Mouse (Mus musculus): ENCODE results near the gene Kdm5b. TPM values are rescaled to one million over a fixed set of nuclear protein-coding genes. Genes with fewer than 3 reads are reported as not detected.

Gene Kdm5b
- polyA plus RNA-seq, 1 experiment = 70.8 TPM

GRCm38 (mm10) chr1:134552396-134552795, 7.6 kb upstream of the Kdm5b start:
- TF ChIP-seq CTCF (IDR thresholded peaks at IDR 0.05; ENCODE audit: borderline replicate concordance, extremely low read depth, insufficient read depth, insufficient read length) = no peak
- no peak for TF ChIP-seq POLR2A (IDR thresholded peaks at IDR 0.05; ENCODE audit: borderline replicate concordance, extremely low read depth, insufficient read depth, insufficient read length, poor library complexity, severe bottlenecking)
- no peak for DNase-seq (ENCODE audit: low read depth)

DNA sequence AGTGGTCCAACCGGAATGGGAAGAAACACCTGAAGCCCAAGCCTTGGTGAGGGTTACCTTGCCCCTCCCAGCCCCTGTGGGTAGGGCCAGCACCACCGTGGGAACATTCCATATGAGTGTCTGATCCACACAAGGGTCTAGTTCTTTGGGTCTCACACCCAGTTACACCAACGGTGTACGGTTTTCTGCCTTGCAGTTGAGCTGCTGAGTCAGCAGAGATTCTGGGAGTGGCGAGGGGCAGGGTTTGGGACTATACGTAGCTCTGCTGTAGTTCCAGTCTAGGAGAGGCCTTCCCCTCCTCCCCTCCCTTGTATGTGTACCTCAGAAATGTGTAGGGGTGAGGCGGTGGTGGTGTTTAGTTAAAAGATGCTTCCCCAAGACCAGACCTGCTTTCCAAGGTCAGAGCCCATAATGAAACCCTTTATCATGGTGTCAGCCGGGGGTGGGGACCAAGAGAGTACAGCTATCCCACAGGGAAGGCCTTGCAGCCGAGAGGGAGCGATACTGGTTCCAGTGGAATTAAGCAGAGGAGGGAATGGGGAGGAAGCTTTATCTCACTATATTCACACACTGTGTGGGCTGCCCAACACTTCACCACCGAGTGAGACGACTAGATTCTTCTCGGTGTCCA, 4.6 kb upstream of the Kdm5b start:
- no peak for DNase-seq (ENCODE audit: low read depth)
- no peak for TF ChIP-seq POLR2A (IDR thresholded peaks at IDR 0.05; ENCODE audit: borderline replicate concordance, extremely low read depth, insufficient read depth, insufficient read length, poor library complexity, severe bottlenecking)
- TF ChIP-seq CTCF (IDR thresholded peaks at IDR 0.05; ENCODE audit: borderline replicate concordance, extremely low read depth, insufficient read depth, insufficient read length) = no peak

- peak; percentile 76 for DNase-seq (ENCODE audit: low read depth)
- TF ChIP-seq CTCF (IDR thresholded peaks at IDR 0.05; ENCODE audit: borderline replicate concordance, extremely low read depth, insufficient read depth, insufficient read length) (no peak), POLR2A (IDR thresholded peaks at IDR 0.05; ENCODE audit: borderline replicate concordance, extremely low read depth, insufficient read depth, insufficient read length, poor library complexity, severe bottlenecking) (no peak)
Observed at GRCm38 (mm10) chr1:134555871-134556670, 3.9 kb upstream of the Kdm5b start.

- peak; percentile 98 for DNase-seq (ENCODE audit: low read depth)
- peak; percentile 91; the same call in 1 of the 2 replicates for TF ChIP-seq POLR2A (IDR thresholded peaks at IDR 0.05; ENCODE audit: borderline replicate concordance, extremely low read depth, insufficient read depth, insufficient read length, poor library complexity, severe bottlenecking)
- no peak for TF ChIP-seq CTCF (IDR thresholded peaks at IDR 0.05; ENCODE audit: borderline replicate concordance, extremely low read depth, insufficient read depth, insufficient read length)
Observed at GRCm38 (mm10) chr1:134556671-134557218, 3.2 kb upstream of the Kdm5b start.

DNA sequence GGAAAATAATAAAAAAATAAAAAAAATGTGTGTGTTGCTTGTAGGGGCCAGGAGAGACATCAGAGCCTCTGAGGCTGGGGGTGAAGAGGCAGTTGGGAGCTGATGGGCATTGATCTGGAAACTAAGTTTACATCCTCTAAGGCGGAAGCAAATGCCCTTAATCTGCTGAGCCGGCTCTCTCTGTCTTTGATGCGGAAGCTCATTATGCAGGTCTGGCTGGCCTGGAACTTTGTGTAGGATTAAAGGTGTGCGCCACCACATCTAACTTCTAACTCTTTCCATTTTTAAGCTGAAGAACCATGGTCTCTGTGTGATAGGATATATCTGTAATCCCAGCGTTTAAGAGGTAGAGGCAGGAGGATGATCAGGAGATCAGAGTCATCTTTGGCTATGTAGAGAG, 1.5 kb upstream of the Kdm5b start:
- TF ChIP-seq CTCF (IDR thresholded peaks at IDR 0.05; ENCODE audit: borderline replicate concordance, extremely low read depth, insufficient read depth, insufficient read length) (no peak), POLR2A (IDR thresholded peaks at IDR 0.05; ENCODE audit: borderline replicate concordance, extremely low read depth, insufficient read depth, insufficient read length, poor library complexity, severe bottlenecking) (no peak)
- no peak for DNase-seq (ENCODE audit: low read depth)

GRCm38 (mm10) chr1:134559226-134559625, 745 bp upstream of the Kdm5b start:
- no peak for TF ChIP-seq POLR2A (IDR thresholded peaks at IDR 0.05; ENCODE audit: borderline replicate concordance, extremely low read depth, insufficient read depth, insufficient read length, poor library complexity, severe bottlenecking)
- TF ChIP-seq CTCF (IDR thresholded peaks at IDR 0.05; ENCODE audit: borderline replicate concordance, extremely low read depth, insufficient read depth, insufficient read length) = no peak
- DNase-seq (ENCODE audit: low read depth) = no peak

DNA sequence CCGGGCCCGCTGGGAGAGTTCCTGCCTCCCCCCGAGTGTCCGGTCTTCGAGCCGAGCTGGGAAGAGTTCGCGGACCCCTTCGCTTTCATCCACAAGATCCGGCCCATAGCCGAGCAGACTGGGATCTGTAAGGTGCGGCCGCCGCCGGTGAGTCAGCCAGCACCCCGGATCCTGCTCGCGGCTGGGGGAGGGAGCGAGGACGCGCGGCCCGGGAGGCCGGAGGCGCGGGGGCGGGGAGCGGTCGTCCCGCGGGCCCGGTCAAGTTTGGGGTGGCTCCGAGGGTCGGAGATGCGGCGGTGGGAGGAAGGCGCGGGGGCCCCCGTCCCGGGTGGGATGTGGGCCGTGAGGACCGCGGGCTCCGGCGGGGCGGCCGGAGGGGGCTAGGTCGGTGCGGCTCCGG, 425 bp downstream of the Kdm5b start:
- TF ChIP-seq POLR2A (IDR thresholded peaks at IDR 0.05; ENCODE audit: borderline replicate concordance, extremely low read depth, insufficient read depth, insufficient read length, poor library complexity, severe bottlenecking) (no peak), CTCF (IDR thresholded peaks at IDR 0.05; ENCODE audit: borderline replicate concordance, extremely low read depth, insufficient read depth, insufficient read length) (no peak)
- DNase-seq (ENCODE audit: low read depth) = no peak

DNA sequence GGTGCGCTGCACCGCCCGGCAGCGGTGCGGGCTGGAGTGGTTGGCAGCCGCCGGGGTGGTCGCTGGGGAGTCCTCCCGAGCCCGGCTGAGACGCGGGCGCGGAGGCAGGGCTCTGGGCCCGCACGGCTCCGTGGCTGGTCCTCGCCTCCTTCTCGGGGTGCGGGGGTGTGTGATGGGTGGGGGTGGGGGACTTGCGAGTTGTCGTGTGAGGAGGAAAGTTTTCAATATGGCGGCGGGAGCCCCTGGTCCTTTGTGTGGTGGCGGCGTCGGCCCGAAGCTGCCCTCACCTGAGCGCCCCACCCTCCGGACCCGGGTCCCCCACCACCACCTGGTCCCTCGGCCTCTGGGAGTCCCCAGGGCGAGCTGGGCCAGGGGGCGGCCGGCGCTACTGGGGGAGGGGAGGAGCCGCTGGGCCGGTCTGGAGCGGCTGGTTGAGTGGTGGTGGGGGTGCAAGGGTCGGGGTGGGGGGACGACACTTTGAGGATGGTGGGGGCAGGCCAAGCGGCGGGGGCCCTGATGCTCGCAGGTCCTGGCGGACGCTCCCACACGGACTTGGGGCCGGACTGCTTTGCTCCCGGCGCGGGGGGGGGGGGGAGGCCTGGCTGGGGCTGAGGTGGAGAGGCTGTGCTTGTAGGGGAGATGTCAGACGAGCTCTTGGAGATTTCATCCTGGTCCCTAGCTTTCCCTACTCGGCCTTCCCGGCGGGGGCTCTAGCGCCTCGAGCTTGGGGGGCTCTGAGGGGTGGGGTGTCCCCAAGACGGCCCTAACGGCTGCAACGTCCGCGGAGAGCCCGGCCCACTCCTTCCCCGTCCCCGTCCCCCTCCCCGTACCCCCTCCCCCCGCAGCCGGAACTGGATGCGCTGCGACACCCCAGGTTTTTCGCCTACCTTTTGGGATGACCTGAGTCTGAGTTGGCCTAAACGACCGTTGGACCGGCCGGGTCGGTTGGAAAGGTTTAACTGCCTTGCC, 1.1 kb downstream of the Kdm5b start:
- DNase-seq (ENCODE audit: low read depth) = peak; percentile 69
- TF ChIP-seq CTCF (IDR thresholded peaks at IDR 0.05; ENCODE audit: borderline replicate concordance, extremely low read depth, insufficient read depth, insufficient read length) (no peak), POLR2A (IDR thresholded peaks at IDR 0.05; ENCODE audit: borderline replicate concordance, extremely low read depth, insufficient read depth, insufficient read length, poor library complexity, severe bottlenecking) (no peak; the same call in 1 of the 2 replicates)

DNA sequence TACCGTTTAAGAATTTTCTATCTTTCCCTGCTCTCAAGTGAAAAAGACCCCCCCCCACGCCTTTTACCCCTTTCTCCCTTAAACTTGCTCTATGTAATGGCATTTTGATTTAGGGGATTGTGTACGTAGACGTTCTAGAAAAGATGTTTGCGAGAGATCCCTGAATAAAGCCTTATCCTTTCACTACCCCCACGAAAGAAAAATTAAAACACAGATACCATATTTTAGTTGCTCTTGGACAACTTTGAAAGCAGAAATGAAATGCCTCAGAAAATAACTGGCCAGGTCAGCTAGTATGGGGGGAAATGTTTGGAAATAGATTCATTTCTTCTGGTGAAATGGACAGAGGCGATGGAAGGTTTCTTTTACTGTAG, 1.8 kb downstream of the Kdm5b start:
- DNase-seq (ENCODE audit: low read depth) = no peak
- TF ChIP-seq CTCF (IDR thresholded peaks at IDR 0.05; ENCODE audit: borderline replicate concordance, extremely low read depth, insufficient read depth, insufficient read length) (no peak), POLR2A (IDR thresholded peaks at IDR 0.05; ENCODE audit: borderline replicate concordance, extremely low read depth, insufficient read depth, insufficient read length, poor library complexity, severe bottlenecking) (no peak)

GRCm38 (mm10) chr1:134562457-134562856, 2.5 kb downstream of the Kdm5b start:
- TF ChIP-seq POLR2A (IDR thresholded peaks at IDR 0.05; ENCODE audit: borderline replicate concordance, extremely low read depth, insufficient read depth, insufficient read length, poor library complexity, severe bottlenecking) (no peak), CTCF (IDR thresholded peaks at IDR 0.05; ENCODE audit: borderline replicate concordance, extremely low read depth, insufficient read depth, insufficient read length) (no peak)
- peak; percentile 14 for DNase-seq (ENCODE audit: low read depth)

DNA sequence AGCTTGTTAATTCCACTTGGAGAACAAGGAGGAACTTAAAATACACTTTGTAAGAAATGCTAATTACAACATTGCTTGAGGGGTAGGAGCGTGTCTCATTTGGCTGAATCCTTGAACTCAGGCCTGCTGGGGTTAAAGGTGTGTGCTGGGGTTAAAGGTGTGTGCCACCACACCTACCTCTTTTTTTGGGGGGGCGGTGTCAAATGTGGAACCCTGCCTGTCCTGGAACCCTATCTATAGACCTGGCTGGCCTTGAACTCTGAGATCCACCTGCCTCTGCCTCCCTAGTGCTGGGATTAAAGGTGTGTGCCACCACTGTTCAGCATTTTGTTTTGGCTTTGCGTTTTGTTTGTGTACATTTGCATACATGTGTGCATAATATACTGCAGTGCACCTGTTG, 3.8 kb downstream of the Kdm5b start:
- no peak for DNase-seq (ENCODE audit: low read depth)
- no peak for TF ChIP-seq POLR2A (IDR thresholded peaks at IDR 0.05; ENCODE audit: borderline replicate concordance, extremely low read depth, insufficient read depth, insufficient read length, poor library complexity, severe bottlenecking)
- TF ChIP-seq CTCF (IDR thresholded peaks at IDR 0.05; ENCODE audit: borderline replicate concordance, extremely low read depth, insufficient read depth, insufficient read length) = no peak

Measured in brain, embryonic 14.5 days (tissue).